Mouse (Mus musculus) frontal cortex, postnatal 14 days (tissue): ENCODE measurements at regions not wholly inside any gene's neighbourhood (a gene's known extent, or its start where the extent isn't known, plus 50 kb on each side); places are given as distances from the start of the nearest gene placed in this dataset.

Experiments used
- DNase-seq, 2 experiments: peaks; one replicate each; pipeline ENCODE4 v3.0.0; 2022; ENCODE audit warnings: low spot score in 2 of 2

DNA sequence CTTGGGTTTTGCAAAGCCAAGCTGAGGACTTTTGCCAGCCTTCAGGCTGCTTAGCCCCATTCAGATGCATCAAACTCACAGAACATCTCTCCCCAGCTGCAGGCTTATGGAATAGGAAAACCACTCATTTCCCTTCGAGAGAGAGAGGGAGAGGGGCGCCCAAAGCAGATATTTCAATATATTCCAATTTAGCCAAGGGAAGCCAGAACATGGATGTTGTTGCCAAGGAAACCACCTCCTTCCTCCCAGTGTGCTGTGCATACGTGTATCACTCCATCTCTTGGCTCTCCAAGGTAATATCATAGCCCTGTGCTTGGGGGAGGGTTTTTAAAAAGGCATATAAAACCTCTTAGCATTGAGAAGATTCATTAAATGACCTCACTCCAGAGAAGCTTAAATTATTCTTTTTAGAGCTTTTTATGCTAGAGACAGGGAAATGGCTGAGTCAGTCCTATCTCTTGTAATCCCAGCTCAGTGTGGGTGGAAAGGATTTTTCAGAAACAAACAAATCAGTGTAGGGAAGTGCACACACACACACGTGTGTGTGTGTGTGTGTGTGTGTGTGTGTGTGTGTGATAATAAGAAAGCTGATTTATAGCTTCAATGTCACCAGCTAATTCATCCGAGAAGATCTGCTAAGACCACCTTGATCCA, 245.1 kb downstream of the Rps24 start:
- no peak for DNase-seq

DNA sequence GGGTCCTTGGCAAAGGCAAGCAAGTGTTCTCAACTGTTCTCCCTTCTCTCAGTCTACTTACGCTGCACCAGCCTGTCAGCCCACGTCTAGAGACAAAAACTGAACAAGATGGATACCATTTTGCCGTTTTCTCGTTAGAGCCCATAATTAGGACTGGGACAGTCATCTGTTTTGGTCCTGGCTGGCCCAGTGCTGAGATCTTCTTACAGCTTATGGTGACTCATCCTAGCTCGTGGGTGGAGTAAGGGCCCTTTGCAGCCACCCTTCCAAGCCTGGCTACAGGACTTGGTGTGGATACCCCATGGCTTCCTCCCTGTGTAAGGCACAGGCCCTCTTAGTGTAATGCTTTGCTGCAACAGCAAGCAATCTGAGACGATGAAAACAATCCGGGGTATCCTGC, 246.4 kb downstream of the Rps24 start:
- no peak for DNase-seq

DNA sequence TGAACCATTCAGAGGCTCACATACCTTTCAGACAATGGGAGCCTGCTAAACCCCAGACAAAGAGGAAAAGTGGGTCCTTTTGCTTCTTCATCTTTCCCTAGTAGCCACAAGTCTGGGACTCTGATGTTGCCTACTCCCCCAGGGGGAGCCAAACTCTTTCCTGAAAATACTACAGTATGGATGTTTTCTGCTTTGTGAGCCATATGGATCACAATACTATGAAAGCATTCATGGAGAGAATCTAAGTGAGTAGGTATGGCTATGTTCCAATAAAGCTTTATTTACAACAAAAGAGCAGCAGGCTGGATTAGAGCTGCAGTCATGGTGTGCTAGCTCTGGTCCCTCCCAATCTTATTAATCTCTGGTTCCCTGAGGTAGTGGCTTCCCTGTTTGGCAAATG, 251.9 kb downstream of the Rps24 start:
- no peak for DNase-seq

DNA sequence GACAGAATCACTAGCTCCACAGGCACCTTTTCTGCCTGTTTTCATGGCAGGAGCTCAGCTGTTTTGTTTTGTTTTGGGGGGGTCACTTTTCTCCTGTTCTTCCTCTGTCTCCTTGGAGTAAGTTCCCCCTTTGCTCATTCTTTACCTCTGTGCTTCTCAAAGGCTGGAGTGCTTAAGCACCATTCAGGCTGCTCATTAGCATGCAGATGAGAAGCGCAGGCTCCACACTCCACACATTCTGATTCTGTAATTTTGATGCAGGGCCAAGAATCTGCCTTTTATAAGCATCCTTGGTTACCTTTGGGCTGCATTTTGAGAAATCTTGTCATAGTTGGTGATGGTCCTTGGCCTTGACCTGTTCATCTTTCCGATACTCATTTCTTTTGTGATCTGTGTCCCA, 257.5 kb downstream of the Rps24 start:
- DNase-seq, result no peak

DNA sequence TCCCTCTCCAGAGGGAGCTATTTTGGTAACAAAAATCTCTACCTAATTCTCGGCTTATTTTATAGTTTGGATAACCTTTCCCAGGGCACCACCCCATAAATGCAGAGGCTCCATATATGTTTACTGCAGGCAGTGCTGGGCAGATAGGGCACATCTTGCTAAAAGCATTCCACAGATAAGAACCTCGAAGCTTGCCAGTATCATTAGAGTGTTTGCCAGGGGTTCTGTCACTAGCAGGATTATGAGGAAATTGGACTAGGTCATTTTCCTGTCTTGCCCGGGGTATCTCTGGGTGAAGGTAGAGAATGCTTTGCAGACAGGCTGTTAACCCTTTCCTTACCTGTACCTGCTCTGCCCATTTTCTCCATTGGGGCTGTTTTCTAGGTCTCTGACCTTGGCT, 258.8 kb downstream of the Rps24 start:
- no peak for DNase-seq

DNA sequence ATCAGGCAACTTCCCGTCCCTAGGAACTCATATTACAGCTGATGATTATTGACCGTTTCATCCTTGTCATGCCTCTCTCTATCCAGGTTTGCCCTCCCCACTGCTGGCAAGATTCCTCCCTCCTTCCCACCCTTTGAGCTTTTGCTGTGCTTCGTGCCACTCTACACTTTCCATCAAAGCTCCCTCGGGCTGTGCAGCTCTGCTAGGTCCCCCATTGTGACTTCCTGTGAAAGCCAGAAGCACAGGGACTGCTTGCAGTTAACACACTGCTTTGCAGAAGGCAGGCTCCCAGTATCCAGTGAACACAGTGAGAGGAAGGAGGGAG, 260.5 kb downstream of the Rps24 start:
- DNase-seq, result no peak

DNA sequence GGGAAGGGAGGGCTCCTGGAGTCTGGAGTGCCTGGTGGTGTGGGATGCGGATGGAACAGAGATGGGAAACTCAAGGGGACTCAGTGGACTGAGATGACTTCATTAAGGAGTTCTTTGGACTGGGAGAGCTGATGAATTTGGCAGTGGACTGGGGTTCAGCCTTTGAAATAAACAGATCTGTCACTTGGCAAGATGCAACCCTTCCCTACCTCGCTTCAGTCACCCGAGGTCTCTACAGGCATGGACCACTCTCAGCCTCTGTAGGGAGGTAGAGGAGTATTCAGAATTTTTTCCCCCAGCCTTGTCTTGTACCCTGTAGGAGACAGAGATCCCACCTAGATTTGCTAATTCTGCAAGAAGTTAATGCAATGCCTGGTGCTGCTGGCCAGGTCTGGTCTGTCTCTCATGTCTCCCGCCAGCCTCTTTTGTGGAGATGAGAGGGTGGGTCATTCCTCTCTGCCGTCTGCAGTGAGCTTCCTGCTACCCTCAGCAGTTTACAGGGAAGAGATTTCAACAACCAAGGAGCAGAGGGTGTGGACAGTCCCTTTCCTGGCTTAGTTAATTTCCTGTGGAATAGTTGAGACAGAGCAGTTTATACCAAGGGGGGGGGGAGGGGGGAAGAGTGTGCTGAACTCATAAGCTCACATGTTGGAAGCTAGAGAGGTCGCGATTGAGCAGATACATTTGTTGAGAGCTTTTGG, 261.0 kb downstream of the Rps24 start:
- no peak for DNase-seq

DNA sequence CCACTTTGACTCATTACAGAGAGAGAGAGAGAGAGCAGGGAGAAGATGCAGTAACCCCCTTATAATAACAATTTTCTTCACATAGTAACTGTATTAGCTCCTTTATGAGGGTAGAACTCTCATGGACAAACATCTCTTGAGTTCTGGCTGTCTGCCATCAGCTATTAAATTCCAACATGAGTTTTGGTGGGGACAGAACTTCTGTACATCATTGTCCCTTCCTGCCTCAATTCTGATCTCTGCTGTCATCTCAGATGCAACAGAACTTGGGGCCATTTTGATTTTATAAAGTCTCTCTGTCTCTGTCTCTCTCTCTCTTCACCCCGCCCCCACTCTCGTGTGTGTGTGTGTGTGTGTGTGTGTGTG, 261.6 kb downstream of the Rps24 start:
- no peak for DNase-seq

DNA sequence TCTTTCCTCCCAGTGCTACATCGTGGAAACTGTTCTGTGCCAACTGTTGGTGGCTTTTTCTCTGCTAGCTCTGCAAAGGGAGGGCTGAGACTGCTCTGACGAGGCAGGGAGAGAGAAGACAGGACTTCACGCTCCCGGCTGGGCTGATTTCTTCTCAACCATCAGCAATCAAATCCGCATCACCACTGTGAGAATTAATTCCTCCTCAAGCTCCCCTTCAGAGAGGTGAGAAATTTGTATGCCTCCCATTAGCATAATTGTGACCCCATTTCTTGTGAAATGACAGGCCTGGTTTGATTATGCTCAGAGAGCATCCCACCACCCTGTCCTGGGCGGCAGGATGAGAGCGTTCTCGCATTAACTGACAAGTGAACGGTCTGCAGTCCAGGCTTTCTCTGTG, 262.4 kb downstream of the Rps24 start:
- no peak for DNase-seq

DNA sequence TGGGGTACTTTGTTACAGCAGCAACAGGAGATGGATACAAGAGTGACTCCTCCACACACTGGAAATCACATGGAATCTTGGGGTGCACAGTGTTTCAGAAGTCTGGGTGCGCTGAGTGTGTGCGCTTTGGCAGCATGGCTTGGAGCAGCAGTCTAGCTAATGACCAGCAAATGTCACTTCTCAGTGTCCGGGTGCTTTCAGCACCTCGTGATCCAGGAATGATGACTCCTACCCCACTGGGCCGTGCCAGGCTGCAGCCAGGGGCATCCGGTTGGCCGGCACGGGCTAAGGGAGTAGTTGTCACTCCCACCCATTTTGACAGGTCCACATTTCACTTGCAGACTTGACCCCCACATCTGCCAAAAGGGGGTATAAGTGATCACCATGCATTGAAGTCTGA, 264.3 kb downstream of the Rps24 start:
- DNase-seq, result no peak

DNA sequence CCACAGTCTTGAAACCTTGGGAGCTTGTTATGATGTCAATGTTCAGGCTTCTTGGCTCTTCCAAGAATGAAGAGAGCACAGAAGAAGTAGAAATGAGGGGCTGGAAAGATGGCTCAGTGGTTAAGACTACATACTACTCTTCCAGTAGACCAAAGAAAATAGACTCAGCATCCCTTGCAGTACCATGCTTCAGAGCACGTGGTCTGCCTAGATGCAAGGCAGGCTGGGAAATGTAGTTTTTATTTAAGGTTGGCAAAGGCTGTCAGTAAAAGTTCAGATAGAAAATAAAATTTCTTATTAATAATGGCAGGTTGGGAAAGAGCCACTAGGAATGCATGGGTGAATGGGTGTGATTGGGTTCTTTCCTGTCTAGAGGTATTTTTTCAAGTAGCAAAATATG, 267.8 kb downstream of the Rps24 start:
- DNase-seq, result no peak

DNA sequence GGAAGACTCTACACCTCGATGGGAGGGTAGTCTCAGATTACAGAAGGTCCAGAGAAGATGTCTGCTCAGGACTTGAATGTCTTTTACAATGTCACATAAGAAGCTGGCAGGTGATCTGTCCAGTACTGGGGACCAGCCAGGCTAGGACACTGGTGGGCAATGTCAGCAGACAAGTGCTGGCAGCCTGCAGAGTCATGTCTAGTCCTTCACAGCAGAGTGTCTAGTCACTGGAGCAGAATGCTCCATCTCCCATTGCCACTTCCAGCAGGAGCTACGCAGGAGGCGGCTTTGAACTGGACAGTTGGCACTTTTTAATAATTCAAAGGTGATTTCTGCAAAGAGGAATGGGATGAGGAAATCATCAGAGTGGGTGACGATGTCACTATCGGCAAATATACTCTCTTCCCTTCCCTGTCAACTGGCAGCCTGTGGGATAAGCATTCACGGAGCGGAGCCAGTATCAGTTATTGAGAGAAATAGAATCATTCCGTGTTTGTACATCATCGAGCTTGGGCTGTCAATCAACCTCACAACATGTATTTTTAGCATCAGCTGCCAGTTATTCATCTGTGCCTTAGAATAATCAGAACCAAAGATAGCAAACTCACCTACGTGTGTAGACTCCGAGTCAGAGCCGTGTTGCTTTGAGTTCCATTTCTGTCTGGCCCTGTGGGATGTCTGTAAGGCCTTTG, 268.6 kb downstream of the Rps24 start:
- DNase-seq, result no peak

DNA sequence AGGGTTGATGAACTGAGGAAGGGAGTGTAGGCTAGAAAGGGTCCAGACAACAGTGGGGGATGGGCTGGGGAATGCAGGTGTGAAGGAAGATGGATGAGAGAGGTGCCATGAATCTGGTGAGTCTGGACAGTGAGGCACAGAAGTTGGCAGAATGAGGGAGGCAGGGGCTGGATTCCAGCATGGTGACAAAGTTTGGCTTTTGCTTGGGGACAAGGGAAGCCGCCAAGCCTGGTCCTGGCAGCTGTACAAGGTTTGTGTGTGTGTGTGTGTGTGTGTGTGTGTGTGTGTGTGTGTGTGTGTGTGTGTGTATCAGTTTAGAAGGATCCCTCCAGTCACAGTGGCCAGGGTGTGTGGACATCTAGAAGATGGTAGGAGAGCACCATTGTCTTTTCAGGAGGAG, 270.4 kb downstream of the Rps24 start:
- no peak for DNase-seq

DNA sequence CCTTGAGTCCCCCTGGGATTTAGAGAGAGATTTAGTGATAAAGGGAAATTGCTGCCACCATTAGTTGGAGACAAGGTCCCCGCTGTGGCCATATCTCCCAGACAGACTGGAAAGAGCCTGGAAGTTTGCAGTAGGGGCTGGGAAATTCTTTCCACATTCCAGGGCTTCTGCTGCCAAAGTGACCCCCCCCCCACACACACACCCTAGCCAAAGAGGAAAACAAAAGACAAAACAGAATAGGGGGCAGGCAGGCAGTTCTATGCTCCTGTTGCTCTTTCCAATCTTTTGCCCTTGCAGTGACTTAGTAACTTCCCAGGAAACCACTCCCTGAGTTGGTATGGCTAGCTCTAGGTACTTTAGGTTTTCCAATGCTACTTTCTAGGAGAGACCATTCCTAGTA, 270.9 kb downstream of the Rps24 start:
- no peak for DNase-seq

DNA sequence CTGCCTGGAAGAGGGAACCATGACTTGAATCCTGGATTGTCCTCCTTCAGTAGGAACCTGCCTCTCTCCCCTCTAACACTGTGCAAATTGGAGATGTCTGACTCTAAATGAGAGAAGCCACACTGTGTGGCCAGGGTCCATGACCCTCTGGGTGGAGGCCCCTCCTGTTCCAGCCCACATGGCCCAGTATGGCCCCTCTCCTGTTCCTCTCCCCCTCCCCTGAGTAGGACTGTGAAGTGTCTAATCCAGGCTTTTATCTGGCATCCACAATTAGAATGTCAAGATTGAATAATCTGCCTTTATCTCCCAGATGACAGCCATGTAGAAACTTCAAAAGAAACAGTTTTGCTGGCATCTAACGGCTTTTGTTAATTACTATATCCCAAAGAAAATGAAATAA, 274.0 kb downstream of the Rps24 start:
- no peak for DNase-seq

DNA sequence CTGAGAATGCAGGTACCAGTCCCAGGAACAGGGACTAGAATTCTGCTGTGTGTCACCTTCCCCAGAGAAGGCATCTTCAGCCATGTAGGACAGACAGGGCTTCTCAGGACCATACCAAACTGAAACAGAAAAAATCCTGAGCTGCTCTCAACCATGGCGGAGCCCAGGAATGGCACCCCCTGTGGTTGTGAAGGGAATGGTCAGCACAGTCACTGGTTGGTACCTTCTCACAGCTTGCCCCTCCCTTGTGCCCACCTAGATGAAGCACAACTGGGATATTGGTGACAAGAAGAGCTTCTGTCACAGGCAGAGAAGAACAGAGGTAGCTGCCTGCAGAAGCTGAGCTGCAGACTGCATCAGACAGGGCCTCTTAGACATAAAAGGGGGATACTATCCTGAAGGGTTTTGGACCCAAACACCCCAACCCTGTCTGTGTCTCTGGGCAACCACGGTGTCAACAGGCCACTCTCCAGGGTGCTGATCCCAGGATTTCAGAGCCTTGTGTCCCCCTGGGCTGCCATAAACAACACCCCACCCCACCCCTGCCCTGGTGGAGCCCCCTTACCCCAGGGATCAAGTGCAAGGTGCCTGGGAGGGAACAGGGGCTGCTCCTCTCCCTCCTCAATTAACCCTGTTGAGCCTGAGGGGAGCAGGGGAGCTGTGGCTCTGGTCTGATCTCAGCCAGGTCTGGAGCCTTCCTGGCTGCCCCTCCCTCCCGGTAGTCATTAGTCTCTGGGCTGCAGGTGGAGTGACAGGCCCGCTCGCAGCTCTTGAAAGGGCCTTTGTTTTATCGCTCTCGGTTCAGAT, 275.7 kb downstream of the Rps24 start:
- no peak for DNase-seq

DNA sequence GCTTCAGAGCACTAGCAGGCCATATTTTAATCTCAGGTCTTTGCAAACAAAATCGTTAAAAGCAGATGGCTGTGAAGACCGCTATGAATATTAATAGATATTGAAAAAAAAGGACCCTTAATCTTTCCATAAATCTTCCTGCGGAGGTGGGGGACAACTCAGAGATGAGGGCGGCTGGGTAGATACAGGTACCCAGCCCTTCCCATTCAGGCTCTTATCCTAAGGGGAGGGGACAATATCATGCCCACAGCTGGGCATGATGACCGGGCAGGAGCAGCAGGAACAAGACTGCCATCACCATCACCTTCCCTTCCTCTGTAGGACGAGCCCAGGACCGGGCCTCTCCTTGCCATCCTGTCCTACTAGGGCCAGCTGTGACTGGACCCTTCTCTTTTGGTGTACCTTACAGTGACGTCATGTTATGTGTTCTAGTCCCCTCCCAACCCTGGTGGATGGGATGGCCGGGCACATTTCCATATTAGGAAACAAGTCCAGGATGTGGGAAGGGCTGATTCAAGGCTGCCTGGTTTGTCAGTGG, 276.4 kb downstream of the Rps24 start:
- no peak for DNase-seq

DNA sequence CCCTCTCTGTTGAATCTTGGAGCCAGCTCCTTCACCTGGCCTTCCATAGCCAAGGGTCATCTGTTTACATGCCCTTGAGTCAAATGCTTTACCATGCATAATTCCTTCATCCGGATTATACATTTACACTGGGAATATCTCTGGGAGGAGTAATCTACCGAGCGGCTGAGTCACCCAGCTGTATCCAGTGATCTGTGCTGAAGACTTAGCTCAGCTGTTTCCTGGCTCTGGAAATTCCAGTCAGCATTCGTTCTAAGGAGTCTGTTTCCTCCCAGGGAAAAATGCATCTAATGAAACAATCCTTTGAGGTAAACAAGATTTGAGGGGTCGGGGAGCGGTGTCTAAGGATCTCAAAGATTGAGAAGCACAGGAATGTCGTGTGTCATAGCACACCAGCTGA, 276.9 kb downstream of the Rps24 start:
- no peak for DNase-seq

DNA sequence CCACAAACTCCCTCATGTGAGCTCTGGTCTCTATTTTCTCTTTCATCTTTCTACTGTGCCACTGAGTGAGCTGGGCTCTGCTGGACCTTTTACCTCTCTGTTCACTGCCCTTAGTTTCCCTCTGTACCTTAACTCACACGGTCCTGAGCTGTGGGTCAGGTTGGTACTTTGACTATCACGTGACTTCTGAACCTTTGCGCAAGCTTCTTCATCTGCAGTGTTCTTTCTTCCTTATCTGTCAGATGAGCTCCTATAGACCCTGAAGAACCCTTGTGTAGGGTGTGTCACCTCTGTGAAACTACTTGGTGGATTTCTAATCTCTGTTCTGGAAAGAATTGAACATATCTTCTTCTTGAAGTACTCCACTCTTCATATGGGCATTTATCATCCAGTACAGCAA, 279.3 kb downstream of the Rps24 start:
- DNase-seq, result no peak

DNA sequence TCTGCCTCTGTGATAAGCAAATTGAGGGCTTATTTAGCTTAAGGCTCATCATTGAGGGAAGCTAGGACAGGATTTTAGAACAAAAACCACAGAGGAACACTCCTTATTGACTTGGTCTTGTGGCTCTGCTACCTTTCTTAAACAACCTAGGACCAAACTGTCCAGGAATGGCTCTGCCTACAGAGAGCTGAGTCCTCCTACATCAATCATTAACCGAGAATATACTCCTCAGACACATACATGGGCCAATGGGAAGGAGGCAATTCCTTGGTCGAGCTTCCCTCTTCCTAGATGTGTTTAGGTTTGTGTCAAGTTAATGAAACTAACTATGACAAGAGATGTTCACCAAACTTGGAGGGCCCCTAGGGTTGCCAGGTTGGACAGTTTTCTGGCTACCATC, 279.8 kb downstream of the Rps24 start:
- DNase-seq, result no peak

DNA sequence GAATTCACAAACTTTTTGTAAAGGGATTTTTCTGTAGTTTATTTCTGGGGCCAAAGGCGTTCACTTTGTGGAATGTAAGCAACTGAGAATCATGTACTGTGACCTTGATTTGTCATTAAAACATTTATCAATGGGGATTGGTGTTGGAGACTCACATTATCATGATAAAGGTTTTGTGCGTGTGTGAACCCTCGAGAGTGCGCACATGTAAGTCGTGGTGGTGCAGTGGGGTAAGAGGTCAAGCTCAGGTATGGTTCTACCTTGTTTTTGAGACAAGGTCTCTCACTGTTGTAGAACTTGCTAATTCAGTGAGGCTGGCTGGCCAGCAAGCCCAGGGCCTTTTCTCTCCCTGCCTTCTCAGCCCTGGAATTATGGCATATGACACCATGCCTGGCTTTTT, 280.4 kb downstream of the Rps24 start:
- no peak for DNase-seq

DNA sequence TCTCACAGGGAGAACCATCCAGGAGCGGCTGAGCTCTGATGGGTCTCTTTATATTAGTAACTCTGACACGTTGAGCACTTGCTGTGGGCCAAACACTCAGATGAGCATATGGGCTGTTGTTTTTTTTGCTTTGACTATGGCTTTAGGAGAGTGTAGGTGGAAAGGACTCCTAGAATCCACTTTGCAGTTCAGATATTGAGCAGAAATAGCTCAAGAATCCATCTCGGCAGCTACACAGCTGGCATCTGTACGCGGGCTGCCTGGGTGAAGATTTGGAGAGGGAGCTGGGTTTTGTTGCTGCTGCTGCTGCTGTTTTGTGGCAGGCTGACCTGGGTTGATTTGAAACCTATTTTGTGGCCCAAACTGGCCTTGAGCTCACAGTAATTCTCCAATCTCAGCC, 281.0 kb downstream of the Rps24 start:
- no peak for DNase-seq

DNA sequence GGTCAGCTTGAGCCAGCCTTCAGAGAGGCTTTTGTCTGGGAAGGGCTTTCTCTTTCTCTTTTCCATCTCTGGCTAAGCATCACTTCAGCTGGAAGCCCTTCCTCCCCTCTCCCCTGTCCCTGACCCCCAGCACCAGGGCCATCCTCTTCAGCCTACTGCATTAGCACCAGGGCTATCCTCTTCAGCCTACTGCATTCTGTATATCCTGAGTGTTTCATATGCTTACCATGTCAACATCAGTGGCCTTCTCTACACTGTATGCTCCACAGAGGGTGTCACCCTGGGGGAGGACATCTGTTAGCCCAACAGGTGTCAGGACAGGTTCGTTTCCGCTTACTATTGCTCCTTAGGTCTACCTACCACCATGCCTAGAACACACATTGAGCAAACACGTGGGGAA, 282.5 kb downstream of the Rps24 start:
- no peak for DNase-seq
